Mouse (Mus musculus) heart, postnatal 25 days (tissue): ENCODE measurements around the gene Per3. TPM values are rescaled to one million over a fixed set of nuclear protein-coding genes. Genes with fewer than 3 reads are reported as not detected.
"Not testable (repeated sequence)": the region's sequence is repeated elsewhere in the genome, so short reads cannot be mapped to it uniquely, and the experiment has no call there.

ENCODE experiments used
- DNase-seq: peaks from one replicate; pipeline ENCODE4 v3.0.0; 2022; ENCODE audit warnings: low spot score
- intact Hi-C: fragments of 180-260 bp; cut with DNase I; formaldehyde crosslinking; loops from one replicate; pipeline ENCODE4 v1.15.1; 2025
- total RNA-seq, 2 experiments: library from RNA; stranded (reverse); gene quantifications; 2 replicates each; pipeline ENCODE4 v1.2.3; 2021

Gene Per3
- total RNA-seq, 2 experiments from 2014 or later: 4.2 to 19.9 TPM

DNA sequence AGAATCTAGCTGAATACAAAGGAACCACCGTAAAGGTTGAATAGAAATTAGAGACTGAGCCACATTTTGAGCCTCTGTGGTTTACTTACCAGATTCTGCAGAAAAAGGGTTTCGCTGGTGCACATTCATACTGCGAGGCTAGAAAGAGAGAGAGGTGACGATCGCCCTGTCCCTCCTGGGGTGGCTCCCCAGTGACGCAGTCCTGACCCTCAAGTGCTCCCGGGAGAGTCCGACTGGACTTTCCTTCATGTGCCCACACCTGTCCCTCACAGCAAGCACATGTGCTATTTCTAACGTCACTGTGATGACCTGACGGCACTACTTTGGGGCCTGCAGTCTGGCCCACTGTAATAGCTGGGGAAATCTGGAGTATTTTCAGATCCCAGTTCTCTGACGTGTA, 6.7 kb downstream of the Per3 start:
- intact Hi-C loops: no loop called here
- no peak for DNase-seq

GRCm38 (mm10) chr4:151036521-151036920, 7.9 kb downstream of the Per3 start:
- intact Hi-C loops: no loop called here
- no peak for DNase-seq

DNA sequence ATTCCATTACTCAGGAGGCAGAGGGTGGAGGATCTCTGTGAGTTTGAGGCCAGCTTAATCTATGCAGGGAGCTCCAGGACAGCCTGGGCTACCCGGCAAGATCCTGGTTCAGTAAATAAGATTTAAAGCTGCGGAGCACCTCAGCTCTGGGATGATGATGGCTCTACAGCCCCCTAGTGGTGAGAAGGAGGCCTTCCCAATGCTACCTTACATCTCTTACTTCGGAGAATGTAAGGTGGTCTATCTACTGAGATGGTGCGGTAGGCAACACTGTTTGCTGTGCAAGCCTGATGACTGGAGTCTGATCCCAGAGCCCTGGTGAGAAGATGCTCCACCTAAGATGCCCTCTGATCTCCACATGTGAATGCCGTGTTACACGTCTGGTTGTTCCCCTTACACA, 17.5 kb downstream of the Per3 start:
- intact Hi-C loops: no loop called here
- DNase-seq: no peak

GRCm38 (mm10) chr4:151024152-151024551, 20.3 kb downstream of the Per3 start:
- DNase-seq: no peak
- intact Hi-C loops: no loop called here

DNA sequence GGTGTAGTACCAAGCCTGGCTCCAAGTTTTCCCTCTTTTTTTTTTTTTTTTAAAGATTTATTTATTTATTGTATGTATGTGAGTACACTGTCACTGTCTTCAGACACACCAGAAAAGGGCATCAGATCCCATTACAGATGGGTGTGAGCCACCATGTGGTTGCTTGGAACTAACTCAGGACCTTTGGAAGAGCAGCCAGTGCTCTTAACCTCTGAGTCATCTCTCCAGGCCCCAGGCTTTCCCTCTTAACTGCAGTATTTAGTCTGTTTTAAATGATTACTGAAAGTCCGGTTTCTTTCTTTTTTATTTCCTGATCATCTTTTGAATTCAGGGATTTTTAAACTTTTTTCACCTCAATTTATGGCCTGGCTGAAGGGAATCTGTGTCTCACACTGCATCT, 27.1 kb downstream of the Per3 start:
- DNase-seq, intact Hi-C loops: not testable (repeated sequence)

- intact Hi-C loops: no loop called here
- no peak for DNase-seq
These were observed 28.5 kb downstream of the Per3 start for GRCm38 (mm10) chr4:151015946-151016345.

- intact Hi-C loops: no loop called here
- DNase-seq: no peak
These were observed 34.1 kb downstream of the Per3 start for GRCm38 (mm10) chr4:151010316-151010715.

DNA sequence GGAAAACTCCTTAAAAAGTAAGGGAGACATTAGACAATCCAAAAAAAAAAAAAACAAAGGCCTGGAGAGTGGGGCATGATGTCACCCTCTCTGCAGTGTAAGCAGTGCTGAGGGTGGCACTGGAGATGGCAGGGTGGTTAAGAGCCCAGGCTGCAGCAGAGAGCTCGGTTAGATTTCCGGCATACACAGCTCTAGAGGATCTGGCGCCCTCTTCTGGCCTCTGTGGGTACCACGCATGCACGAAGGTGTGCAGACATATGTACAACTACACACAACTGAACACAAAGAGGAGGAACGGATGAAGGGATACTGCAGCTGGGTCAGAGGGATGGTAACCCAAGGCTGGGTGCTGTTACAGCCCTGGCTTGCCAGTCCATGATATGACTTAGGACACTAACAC, 37.5 kb downstream of the Per3 start:
- no peak for DNase-seq
- intact Hi-C loops: no loop called here

GRCm38 (mm10) chr4:151005656-151006318, 38.7 kb downstream of the Per3 start:
- DNase-seq: no peak
- intact Hi-C loops: no loop called here

- DNase-seq: no peak
- intact Hi-C loops: no loop called here
These were observed 43.1 kb downstream of the Per3 start for GRCm38 (mm10) chr4:151001397-151001796.

DNA sequence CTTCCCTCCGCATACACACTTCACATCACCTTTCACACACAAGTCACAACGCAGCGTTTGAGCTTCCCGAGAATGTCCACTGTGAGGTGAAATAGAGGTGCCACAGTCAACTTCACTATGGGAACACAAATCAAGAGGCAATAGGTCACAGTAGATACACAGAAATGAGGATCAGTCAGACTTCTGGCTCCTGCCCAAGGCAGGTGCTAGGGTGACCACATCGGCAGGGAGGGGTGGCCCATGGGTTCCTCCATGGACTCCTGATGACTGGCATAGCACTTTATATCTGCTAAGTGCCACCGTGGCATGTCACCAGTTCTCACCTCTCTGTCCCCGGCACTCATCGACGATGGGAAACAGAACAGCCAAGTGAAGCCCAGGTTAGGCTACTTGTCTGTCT, 45.8 kb downstream of the Per3 start:
- intact Hi-C loops: no loop called here
- DNase-seq: no peak

DNA sequence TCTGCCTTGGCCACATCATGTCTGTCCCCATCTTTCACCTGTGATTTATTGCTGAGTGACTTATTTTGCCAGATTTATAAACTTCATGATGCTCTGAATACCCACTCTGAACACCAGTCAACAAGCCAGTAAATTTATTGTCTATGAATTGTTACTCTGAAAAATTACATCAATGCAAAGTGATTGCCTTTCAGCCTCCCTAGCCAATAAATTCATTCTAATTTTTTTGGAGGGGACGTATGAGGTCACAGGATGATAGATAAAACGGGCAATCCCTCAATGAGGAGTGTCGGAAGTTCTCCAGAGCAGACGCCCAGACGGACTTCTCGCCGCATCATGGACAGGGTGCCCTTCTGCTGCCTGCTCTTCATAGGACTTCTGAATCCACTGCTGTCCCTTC, 47.7 kb downstream of the Per3 start, which contains the start of gene Uts2:
TSS of gene Uts2 (plus strand) at position 301 of the 400 bp plus-strand sequence.
- no peak for DNase-seq
- intact Hi-C loops: no loop called here

DNA sequence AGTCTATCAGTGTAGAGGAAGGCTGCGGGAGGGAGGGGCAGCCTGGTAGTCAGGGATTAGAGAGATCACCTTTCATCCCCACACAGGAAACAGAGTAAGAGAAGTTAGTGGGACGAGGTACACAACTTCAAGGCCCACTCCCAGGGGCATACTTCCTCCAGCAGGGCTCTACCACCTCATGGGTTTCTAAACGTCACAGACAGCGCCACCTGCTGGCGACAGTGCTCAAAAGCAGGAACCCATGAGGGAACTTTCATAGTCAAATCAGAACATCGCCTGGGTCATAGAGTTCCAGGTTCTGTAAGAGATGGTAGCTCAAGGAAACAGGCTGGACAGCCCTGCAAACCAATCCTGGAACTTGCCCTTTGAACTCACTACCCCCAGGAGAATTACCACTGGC, 54.3 kb downstream of the Per3 start:
- no peak for DNase-seq
- intact Hi-C loops: no loop called here

DNA sequence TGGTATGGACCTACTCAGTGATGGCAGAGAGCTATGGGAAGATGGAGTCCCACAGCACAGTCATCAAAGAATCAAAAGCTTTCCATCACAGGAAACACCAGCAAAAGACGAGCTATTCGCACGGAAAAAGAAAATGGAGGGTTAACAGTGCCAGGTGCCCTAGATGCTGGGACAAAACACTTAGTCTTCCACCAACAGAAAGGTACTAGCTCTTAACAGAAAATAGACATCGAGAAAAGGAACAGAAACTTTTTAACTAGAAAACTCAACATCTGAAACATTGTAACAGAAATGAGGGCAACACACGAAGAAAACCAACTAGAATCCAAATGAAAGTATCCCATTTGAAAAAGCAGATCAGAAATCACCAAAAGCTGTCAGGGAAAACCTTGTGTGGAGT, 64.3 kb downstream of the Per3 start:
- no peak for DNase-seq

DNA sequence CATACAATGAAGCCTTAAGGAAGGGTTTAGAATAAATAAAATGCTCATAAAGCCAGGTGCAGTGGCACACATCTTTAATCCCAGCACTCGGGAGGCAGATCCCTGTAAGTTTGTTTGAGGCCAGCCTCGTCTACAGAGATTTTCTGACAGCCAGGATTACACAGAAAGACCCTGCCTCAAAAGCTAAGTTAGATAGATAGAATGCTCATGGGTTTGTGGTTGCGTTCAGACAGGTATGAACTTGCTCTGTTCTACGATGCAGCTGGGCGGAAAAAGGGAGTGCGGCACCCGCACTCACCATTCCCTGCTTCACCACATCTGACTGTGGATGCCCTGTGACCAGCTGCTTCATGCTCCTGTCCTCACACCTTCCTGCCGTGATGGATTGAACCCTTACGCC, 65.0 kb downstream of the Per3 start:
- no peak for DNase-seq
- intact Hi-C loops: no loop called here

More for the DNA sequence above, 64.3 kb downstream of the Per3 start:
- intact Hi-C loops: no loop called here

DNA sequence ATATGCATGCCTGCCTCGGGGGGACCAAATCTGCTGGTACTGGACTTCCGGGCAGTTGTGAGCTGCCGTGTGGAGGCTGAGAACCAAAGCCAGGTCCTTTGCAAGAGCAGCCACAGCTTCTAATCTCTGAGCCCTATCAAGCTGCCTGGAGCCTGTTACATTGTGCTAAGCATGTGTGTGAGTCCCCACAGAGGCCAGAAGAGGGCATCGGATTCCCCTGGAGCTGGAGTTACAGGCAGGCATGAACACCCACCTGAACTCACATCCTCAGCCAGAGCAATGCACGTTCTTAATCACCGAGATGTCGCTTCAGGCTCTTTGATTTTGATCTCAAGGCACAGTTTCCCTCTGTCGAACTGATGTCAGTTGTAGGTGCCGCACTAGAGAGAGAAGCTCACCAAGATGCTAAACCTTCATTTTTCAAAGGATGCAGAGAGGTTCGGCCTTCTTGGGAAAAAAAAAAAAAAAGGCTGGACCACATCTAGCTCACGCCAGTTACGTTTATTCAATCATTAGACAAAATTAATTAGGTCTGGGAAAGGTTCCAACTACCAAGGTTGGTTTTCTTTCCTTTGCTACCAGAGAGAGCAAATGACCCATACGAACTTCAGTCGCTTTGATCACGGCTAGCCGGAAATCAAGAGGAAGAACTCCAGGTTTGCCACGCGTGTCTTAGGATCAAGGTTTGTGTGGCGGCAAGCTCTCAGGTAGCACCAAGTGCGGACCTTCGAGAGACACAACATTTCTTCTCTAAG, 66.1 kb downstream of the Per3 start:
- intact Hi-C loops: no loop called here
- DNase-seq: no peak

DNA sequence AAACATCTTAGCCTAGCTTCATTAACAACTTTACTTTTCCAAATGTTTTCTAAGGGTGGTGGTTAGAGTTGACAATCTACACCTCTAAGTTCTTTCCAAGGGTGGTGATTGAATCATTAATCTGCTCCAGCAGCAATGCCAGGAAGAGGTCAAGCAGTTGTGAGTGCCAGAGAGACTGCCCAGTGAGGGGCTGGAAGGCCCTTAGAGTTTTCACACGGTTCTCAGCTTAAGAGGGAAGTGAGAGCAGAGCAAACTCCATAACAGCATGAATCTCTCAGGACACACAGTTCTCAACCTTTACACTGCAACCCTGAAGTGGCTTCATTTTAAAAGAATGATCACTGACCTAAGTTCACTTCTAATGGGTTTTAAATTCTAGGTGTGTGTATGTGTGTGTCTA, 69.3 kb downstream of the Per3 start:
- DNase-seq: no peak

DNA sequence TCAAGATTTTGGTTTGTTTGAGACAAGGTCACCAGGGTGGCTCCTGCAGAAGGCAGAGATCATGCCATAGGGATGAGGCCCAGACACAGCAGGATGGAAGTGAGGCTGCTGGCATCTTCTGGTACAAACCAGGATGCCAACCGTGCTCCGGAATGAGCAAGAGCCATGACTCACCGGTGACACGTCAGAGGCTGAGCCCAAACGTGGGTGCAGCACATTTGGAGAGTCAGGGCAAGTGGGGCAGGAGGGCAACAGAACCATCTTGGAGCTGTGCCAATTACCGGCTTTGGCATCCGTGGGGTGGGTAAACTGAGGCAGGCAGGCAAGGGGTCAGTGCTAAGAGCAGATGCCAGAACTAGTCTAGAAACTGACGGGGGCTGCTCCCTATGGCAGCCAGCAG, 71.2 kb downstream of the Per3 start:
- no peak for DNase-seq
- intact Hi-C loops: no loop called here

More for the DNA sequence above, 69.3 kb downstream of the Per3 start:
- intact Hi-C loops: no loop called here

GRCm38 (mm10) chr4:150968956-150969355, 75.5 kb downstream of the Per3 start:
- no peak for DNase-seq
- intact Hi-C loops: loop anchor here (5.0 kb wide), 2 partner anchors 52 to 173 kb away; no protein-coding TSS in a partner anchor

- DNase-seq: no peak
- intact Hi-C loops: loop anchor here (1.0 to 5.0 kb wide), 3 partner anchors 49 to 311 kb away; no protein-coding TSS in a partner anchor
These were observed 77.9 kb downstream of the Per3 start for GRCm38 (mm10) chr4:150966556-150966955.

DNA sequence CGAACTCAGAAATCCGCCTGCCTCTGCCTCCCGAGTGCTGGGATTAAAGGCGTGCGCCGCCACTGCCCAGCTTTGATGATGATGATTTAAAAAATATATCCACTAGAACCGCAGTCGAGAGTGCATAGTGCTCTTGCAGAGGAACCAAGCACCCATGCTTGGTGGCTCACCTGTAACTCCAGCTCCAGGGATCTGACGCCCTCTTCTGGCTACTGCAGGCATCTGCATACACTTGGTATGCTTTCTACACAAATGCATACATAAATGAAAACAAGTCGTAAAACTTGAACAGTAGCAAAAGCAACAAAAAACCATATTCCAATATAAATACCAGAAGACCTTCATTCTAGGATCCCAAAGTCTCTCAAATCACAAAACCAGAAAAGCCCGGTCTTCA, 78.9 kb downstream of the Per3 start:
- DNase-seq: no peak
- intact Hi-C loops: loop anchor here (5.0 kb wide), 2 partner anchors 48 to 177 kb away; no protein-coding TSS in a partner anchor
